Mouse (Mus musculus) neural tube, embryonic 14.5 days (tissue): ENCODE measurements around the gene Limk1. TPM values are rescaled to one million over a fixed set of nuclear protein-coding genes. Genes with fewer than 3 reads are reported as not detected.

Experiments
- ATAC-seq: fragments of 200-750 bp; cut with Nextera tagmentation; 2 replicates; pipeline ENCODE4 v1.8.0; 2017; ENCODE audit warnings: low read depth, mild to moderate bottlenecking, moderate TSS enrichment, moderate library complexity
- H3K27ac ChIP-seq: fragments of 300-500 bp; sonication (generic); 2 replicates; pipeline ENCODE4 v1.5.1; 2014; ENCODE audit warnings: low read depth, mild to moderate bottlenecking, control low read depth, low read length, moderate library complexity, mixed read lengths
- H3K27me3 ChIP-seq: fragments of 300-500 bp; sonication (generic); 2 replicates; pipeline ENCODE4 v1.6.1; 2014; ENCODE audit warnings: low read length; ENCODE audit not compliant: control insufficient read depth, insufficient read depth
- H3K36me3 ChIP-seq: fragments of 300-500 bp; sonication (generic); 2 replicates; pipeline ENCODE4 v1.6.1; 2014; ENCODE audit warnings: low read length, mixed read lengths; ENCODE audit not compliant: control insufficient read depth, insufficient read depth
- H3K4me1 ChIP-seq: fragments of 300-500 bp; sonication (generic); 2 replicates; pipeline ENCODE4 v1.6.1; 2014; ENCODE audit warnings: low read length; ENCODE audit not compliant: control insufficient read depth, insufficient read depth
- H3K4me2 ChIP-seq: fragments of 300-500 bp; sonication (generic); 2 replicates; pipeline ENCODE4 v1.6.1; 2014; ENCODE audit warnings: mild to moderate bottlenecking, low read depth, low read length, control low read depth
- H3K4me3 ChIP-seq: fragments of 300-500 bp; sonication (generic); 2 replicates; pipeline ENCODE4 v1.5.1; 2014; ENCODE audit warnings: low read depth, low read length, control low read depth, mixed read lengths
- H3K9ac ChIP-seq: fragments of 300-500 bp; sonication (generic); replicated peaks from 2 replicates; pipeline ENCODE4 v1.6.1; 2014; ENCODE audit warnings: low read depth, mild to moderate bottlenecking, control low read depth, low read length, mixed read lengths
- H3K9me3 ChIP-seq: fragments of 300-500 bp; sonication (generic); 2 replicates; pipeline ENCODE4 v1.6.1; 2016; ENCODE audit warnings: low read length; ENCODE audit not compliant: control insufficient read depth
- WGBS: fragments of 180-500 bp; shearing (Covaris S2); extraction: QIAGEN DNeasy Blood & Tissue Kit; methylation state at CpG from one replicate; pipeline ENCODE4 v1.1.7; 2014; 5-methylcytosine and 5-hydroxymethylcytosine counted together
- polyA plus RNA-seq: library from polyadenylated mRNA; unstranded; fragments of >200 nt; fragmentation: Nextera tagmentation; extraction: Ambion mirVana; gene quantifications from 2 replicates; pipeline ENCODE4 v1.2.1, GENCODE M21; 2014

The Limk1 gene
- polyA plus RNA-seq, 1 experiment from 2014 or later = 28.0 TPM

DNA sequence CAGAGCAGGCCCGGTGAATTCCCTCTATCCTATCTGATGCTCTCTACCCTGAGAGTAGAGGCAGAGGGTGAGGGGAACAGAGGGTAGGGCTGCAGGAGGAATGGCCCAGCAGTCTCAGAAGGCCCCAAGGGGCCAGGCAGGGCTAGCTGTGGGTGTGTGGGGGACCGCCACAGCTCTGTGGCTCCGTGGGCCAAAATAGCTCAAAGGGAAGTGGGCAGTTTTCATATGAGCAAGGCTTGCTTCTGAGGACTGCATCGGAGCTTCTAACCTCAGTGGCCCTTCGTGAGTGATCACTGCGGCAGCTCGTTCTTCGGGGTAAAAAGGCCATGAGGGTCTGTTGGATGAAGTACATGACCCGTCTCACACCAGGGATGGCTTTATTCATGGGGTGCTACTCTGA lies 74.7 kb downstream of the Limk1 start:
- H3K27ac ChIP-seq = no peak overlapping the region
- WGBS = 89% methylated on average over 9 of the region's 9 CpGs

DNA sequence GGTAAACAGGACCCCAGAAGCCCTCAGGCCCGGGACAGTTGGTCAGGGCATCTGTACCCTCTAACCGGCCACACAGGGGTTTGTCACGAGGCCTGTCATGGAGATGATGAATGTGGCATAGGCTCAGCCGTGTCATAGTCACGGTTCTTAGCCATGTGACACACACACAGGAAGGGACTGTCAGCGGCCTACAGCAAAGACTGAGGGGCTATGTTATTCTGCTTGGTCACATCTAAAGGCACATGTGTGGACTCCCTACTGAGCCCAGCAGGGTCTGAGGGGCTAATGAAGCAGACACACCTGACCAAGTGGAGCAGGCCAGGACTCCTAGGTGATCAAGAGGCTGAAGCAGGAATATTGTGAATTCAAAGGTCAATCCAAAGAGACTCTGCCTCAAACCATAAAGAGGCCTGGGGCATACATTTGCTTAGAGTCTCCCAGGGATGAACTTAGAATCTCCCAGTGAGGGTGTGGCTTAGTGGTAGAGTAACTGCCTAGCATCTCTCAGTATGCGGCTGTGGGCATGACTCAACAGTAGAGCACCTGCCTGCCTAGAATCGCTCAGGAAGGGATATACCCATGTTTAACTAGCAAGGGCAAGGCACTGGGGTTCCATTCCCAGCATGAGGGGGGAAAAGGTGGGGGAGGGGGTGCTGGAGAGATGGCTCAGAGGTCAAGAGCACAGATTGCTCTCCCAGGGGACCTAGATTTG lies 76.4 kb downstream of the Limk1 start:
- Histone ChIP-seq H3K4me3 (no peak overlapping the region), H3K4me1 (no peaks in the 10 kb centered on the region), H3K27me3 (no peaks in the 10 kb centered on the region), H3K4me2 (no peak overlapping the region), H3K27ac (no peak overlapping the region), H3K9ac (no peak overlapping the region), H3K36me3 (peaks cover 4% of the 10 kb centered on the region; the same call in 1 of the 2 replicates), H3K9me3 (no peaks in the 10 kb centered on the region)
- whole genome bisulfite sequencing = 53% methylated on average over 8 of the region's 8 CpGs
- ATAC-seq = no peak

More for the DNA sequence above, 74.7 kb downstream of the Limk1 start:
- Histone ChIP-seq H3K9ac (no peak overlapping the region), H3K36me3 (peaks cover 15% of the 10 kb centered on the region; the same call in 1 of the 2 replicates), H3K9me3 (no peaks in the 10 kb centered on the region), H3K27me3 (no peaks in the 10 kb centered on the region), H3K4me1 (no peaks in the 10 kb centered on the region), H3K4me2 (no peak overlapping the region), H3K4me3 (no peak overlapping the region)
- no peak for ATAC-seq

DNA sequence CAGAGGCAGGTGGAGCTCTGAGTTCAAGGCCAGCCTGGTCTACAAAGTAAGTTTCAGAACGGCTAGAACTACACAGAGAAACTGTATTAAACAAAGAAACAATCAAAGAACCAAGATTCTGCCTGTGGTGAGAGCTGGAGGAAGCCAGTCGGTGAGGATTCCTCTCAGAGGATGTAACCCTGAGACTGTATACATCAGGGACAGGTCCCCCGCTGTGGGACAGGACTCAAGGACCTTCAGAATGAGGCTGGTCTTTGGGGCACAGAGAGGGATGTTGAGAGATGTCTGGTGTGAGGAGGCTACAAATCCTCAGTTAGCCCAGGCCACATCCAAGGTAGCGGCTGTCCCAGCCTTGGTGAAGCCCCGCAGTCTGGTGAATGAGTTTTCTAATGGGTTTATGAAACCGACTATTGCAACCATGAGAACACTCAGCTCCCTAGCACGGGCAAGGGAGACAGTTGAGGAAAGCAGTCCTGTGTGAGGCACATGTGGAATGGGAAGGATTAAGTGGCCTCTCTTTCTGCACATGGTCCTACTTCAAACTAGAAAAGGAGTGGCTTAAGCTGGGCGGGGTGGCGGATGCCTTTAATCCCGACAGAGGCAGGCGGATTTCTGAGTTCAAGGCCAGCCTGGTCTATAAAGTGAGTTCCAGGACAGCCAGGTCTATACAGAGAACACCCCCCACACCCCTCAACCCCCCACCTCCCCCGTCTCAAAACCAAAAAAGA lies 78.3 kb downstream of the Limk1 start:
- ATAC-seq = no peak
- 87% methylated on average over 12 of the region's 12 CpGs for WGBS
- H3K9me3 ChIP-seq = no peaks in the 10 kb centered on the region

DNA sequence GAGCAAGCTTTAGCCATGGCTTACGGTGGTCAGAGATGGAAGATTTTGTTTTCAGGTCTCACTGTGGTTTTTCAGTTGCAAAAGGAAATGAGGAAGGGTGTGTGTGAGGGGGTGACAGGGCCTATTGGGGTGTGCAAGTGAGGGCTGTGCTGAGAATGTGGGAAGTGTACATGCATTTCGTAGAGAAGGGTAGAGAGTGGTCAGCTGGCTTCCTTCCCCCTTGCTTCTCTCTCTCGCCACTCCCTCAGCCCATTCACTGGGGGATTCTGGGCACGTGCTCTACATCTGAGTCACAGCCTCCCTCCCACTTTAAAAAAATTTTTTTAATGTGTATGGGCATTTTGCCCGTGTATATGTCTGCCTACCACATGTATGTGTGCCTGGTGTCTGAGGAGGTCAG lies 81.3 kb downstream of the Limk1 start:
- Histone ChIP-seq H3K4me2 (no peak overlapping the region), H3K4me1 (no peaks in the 10 kb centered on the region), H3K27me3 (no peaks in the 10 kb centered on the region), H3K27ac (no peak overlapping the region), H3K9me3 (no peaks in the 10 kb centered on the region), H3K4me3 (no peak overlapping the region), H3K9ac (no peak overlapping the region), H3K36me3 (no peaks in the 10 kb centered on the region)
- no peak for ATAC-seq
- 70% methylated on average over 5 of the region's 5 CpGs for WGBS

More for the DNA sequence above, 78.3 kb downstream of the Limk1 start:
- Histone ChIP-seq H3K4me1 (no peaks in the 10 kb centered on the region), H3K9ac (no peak overlapping the region), H3K36me3 (0 out of 2 replicates have a peak, but pooled peaks cover under 1% of the 10 kb centered on the region), H3K27ac (no peak overlapping the region), H3K4me2 (no peak overlapping the region), H3K4me3 (no peak overlapping the region), H3K27me3 (no peaks in the 10 kb centered on the region)

DNA sequence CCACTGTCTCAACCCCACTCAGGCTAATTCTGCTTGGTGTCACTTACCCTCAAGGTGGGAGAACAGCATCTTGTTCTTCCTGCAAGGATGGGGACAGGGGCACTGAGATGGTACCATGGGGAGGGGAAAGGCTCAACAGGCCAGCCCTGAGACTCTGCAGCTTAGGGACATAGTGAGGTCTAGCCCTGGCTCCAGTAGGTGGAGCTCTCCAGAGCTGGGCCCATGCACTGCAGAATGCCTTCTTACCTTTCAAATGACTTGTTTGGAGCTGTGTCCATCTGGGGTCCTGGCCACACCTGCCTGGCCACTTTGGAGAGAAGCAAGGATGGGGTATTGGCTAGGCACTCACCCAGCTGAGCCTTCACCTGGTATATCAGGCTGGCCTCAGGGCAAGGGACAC lies 82.1 kb downstream of the Limk1 start:
- Histone ChIP-seq H3K36me3 (no peaks in the 10 kb centered on the region), H3K9ac (no peak overlapping the region), H3K4me3 (no peak overlapping the region), H3K4me2 (no peak overlapping the region), H3K4me1 (no peaks in the 10 kb centered on the region), H3K9me3 (no peaks in the 10 kb centered on the region), H3K27ac (no peak overlapping the region), H3K27me3 (no peaks in the 10 kb centered on the region)
- no peak for ATAC-seq

Other genes starting within 250 kb of the Limk1 start
- gene Gtf2ird1, start 231.9 kb downstream of the Limk1 start, polyA plus RNA-seq = 60.3 and 63.4 TPM in 2 replicates
- 15.4 and 17.1 TPM in 2 replicates for gene Clip2, start 136.2 kb downstream of the Limk1 start, polyA plus RNA-seq
- gene Syna, start 128.4 kb downstream of the Limk1 start, polyA plus RNA-seq = 0.26 TPM in 1 of 2 replicates, not detected in the other
- 163 and 180 TPM in 2 replicates for gene Rfc2, start 107.2 kb downstream of the Limk1 start, polyA plus RNA-seq
- gene Lat2, start 73.6 kb downstream of the Limk1 start, polyA plus RNA-seq = 3.6 and 4.4 TPM in 2 replicates
- gene Eif4h, start 49.1 kb downstream of the Limk1 start, polyA plus RNA-seq = 334 and 344 TPM in 2 replicates
- gene Eln, start 58.7 kb upstream of the Limk1 start, polyA plus RNA-seq = 7.0 and 8.7 TPM in 2 replicates
- not detected in 2 replicates for gene Tmem270, start 218.1 kb upstream of the Limk1 start, polyA plus RNA-seq
- gene Cldn13, start 226.9 kb upstream of the Limk1 start, polyA plus RNA-seq = 0.32 TPM in 1 of 2 replicates, not detected in the other
- gene Mettl27, start 243.8 kb upstream of the Limk1 start, polyA plus RNA-seq = 3.7 and 7.4 TPM in 2 replicates